ENCODE assay signal across 19 mouse cellular contexts in the genomic region with DNA sequence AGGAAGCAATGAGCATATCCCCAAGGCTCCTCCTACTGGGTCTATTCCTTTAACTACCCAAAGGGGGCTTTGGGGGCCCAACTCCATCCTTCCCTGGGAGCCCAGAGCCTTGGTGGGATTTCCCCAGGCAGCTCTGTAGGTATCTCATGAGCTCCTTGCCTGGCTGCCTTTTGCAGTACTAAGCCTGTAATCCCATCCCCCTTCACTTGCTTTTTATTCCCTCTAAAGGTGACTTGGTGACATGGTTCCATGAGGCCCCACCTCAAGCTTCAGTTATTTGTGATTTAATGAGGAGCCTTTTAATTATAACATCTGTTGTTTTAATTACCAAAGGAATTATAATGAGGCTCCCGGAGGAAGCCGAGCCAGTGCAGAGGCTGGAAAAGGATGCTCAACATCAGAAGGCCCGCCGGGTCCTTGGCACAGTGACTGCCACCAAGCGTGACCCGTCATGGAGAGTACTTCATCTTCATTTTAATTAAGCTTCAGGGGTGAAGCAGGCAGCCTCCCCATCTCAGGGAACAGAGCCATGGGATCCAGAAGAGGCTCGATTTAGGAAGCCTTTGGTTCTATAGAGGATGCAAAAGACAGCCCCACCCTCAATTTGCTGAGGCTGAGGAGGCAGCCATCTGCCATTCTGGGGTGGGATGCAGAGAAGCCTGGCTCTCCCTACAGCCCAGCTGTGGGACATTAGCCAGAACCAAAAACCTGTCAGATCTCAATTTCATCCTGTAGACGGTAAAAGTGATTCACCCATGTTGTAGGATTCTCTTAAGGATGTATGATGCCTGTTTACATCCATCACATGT.
DNase-seq lines count a peak whose midpoint lies in the region; ATAC-seq and TF ChIP-seq lines count a peak whose summit lies in the region.
"Had no signal": no experiment of that assay in that cellular context is flagged by ENCODE, and none has a peak within 500 bp of the region (broad histone marks: within the 10 kb centered on the region; RNA-seq: fewer than 3 reads in every experiment).

No protein-coding gene starts in this region.

- no peaks in the 10 kb centered on the region for H3K36me3 ChIP-seq in hindbrain, embryonic 12.5 days
- H3K36me3 ChIP-seq in hindbrain, embryonic 10.5 days: no peaks in the 10 kb centered on the region
- no peaks in the 10 kb centered on the region for H3K36me3 ChIP-seq in midbrain, embryonic 16.5 days (ENCODE audit: control insufficient read depth, insufficient read depth, low read length)
- H3K36me3 ChIP-seq: limb, embryonic 10.5 days had no signal

- WGBS in hindbrain, embryonic 12.5 days: 50% methylated on average over 8 of the region's 8 CpGs
- 70% methylated on average over 8 of the region's 8 CpGs for WGBS in hindbrain, embryonic 10.5 days
- WGBS in midbrain, embryonic 16.5 days: 49% methylated on average over 8 of the region's 8 CpGs
- WGBS in lung, adult 2 months: 71% methylated on average over 8 of the region's 8 CpGs

- H3K9ac ChIP-seq in hindbrain, embryonic 12.5 days: no peak overlapping the region
- no peak overlapping the region for H3K9ac ChIP-seq in midbrain, embryonic 16.5 days (ENCODE audit: low read depth, low read length)

- peak; percentile 72 to 86 for DNase-seq in cerebellum, postnatal 10 days
- no peak for DNase-seq in cerebellum, adult 11 months
- no peak for DNase-seq in hindbrain, embryonic 10.5 days (ENCODE audit: low spot score)
- peak; percentile 63 for DNase-seq in Muller cell, postnatal 12 days (ENCODE audit: inconsistent ontology term)
- no peak for DNase-seq in lung, adult 2 months
- no peak for DNase-seq in adrenal gland, adult 18-20 months (ENCODE audit: low spot score in 2 of 2)
- DNase-seq: adrenal gland, postnatal 10 days; cerebellum, postnatal 36 days; gastrocnemius, adult 2 months; heart, postnatal 10 days; kidney, adult 8-10 months; kidney, postnatal 14 days; lung, adult 18-20 months; thymus, postnatal 14 days had no signal

- no peak overlapping the region for H3K4me2 ChIP-seq in hindbrain, embryonic 12.5 days (replicated peaks)
- no peak overlapping the region for H3K4me2 ChIP-seq in midbrain, embryonic 16.5 days (ENCODE audit: low read length)
- H3K4me2 ChIP-seq: heart, embryonic 11.5 days had no signal

- no peaks in the 10 kb centered on the region for H3K27me3 ChIP-seq in hindbrain, embryonic 12.5 days
- H3K27me3 ChIP-seq in hindbrain, embryonic 10.5 days (ENCODE audit: insufficient read depth, poor library complexity, severe bottlenecking): no peaks in the 10 kb centered on the region
- H3K27me3 ChIP-seq in midbrain, embryonic 16.5 days (ENCODE audit: control insufficient read depth, insufficient read depth, low read depth, low read length): no peaks in the 10 kb centered on the region
- H3K27me3 ChIP-seq: Patski had no signal

- H3K27ac ChIP-seq in hindbrain, embryonic 12.5 days: no peak overlapping the region
- no peak overlapping the region for H3K27ac ChIP-seq in hindbrain, embryonic 10.5 days
- no peak overlapping the region for H3K27ac ChIP-seq in midbrain, embryonic 16.5 days (ENCODE audit: low read length)
- H3K27ac ChIP-seq: gastrocnemius, adult 2 months; limb, embryonic 10.5 days had no signal

- H3K4me3 ChIP-seq in hindbrain, embryonic 12.5 days: no peak overlapping the region
- no peak overlapping the region for H3K4me3 ChIP-seq in hindbrain, embryonic 10.5 days
- H3K4me3 ChIP-seq in midbrain, embryonic 16.5 days (ENCODE audit: low read depth, low read length): no peak overlapping the region
- H3K4me3 ChIP-seq in lung, adult 2 months (replicated peaks; ENCODE audit: extremely low read depth, low read depth, low read length): no peak overlapping the region
- H3K4me3 ChIP-seq: gastrocnemius, adult 2 months; limb, embryonic 10.5 days had no signal

- no peaks in the 10 kb centered on the region for H3K9me3 ChIP-seq in hindbrain, embryonic 12.5 days (replicated peaks)
- H3K9me3 ChIP-seq in hindbrain, embryonic 10.5 days: no peaks in the 10 kb centered on the region
- H3K9me3 ChIP-seq in midbrain, embryonic 16.5 days (replicated peaks; ENCODE audit: control insufficient read depth, low read length, poor library complexity, severe bottlenecking): no peaks in the 10 kb centered on the region
- H3K9me3 ChIP-seq: limb, embryonic 10.5 days had no signal

- TF ChIP-seq CTCF in lung, adult 2 months (IDR thresholded peaks at IDR 0.05; ENCODE audit: insufficient read depth, low read length): no peak

- H3K4me1 ChIP-seq in hindbrain, embryonic 12.5 days: no peaks in the 10 kb centered on the region
- H3K4me1 ChIP-seq in hindbrain, embryonic 10.5 days (replicated peaks): no peaks in the 10 kb centered on the region
- H3K4me1 ChIP-seq in midbrain, embryonic 16.5 days (ENCODE audit: control insufficient read depth, insufficient read depth, low read length): no peaks in the 10 kb centered on the region
- no peaks in the 10 kb centered on the region for H3K4me1 ChIP-seq in lung, adult 2 months (ENCODE audit: control insufficient read depth, insufficient read depth, low read length)
- H3K4me1 ChIP-seq: limb, embryonic 10.5 days had no signal

- ATAC-seq in hindbrain, embryonic 12.5 days (ENCODE audit: low FRiP score): peak; percentile 60
- ATAC-seq in midbrain, embryonic 16.5 days: 0 out of 2 replicates have a peak, but pooled peaks have one; percentile 17
- ATAC-seq: Patski had no signal

- no peak for TF ChIP-seq POLR2A in lung, adult 2 months (IDR thresholded peaks at IDR 0.05; ENCODE audit: borderline replicate concordance, extremely low read depth, low read depth, low read length)

Comparison
In these comparisons a context has a peak if more than half of its experiments do, and no peak if none do; other contexts are left out.
1. DNase-seq: peak in cerebellum, postnatal 10 days (2 of 2) and Muller cell, postnatal 12 days (single experiment); none in cerebellum, adult 11 months (single experiment), hindbrain, embryonic 10.5 days (single experiment), lung, adult 2 months (single experiment) and adrenal gland, adult 18-20 months (0 of 2).